Mouse (Mus musculus): ENCODE data around the gene Esr1. TPM values are rescaled to one million over a fixed set of nuclear protein-coding genes. Genes with fewer than 3 reads are reported as not detected.

Esr1 gene
- polyA plus RNA-seq (2011; ENCODE audit: insufficient read depth, insufficient read length, low read depth, missing spikeins) = 0.43 TPM in 1 of 2 replicates, not detected in the other

GRCm38 (mm10) chr10:4611386-4612155 lies at the start of gene Esr1:
Gene Esr1, plus strand, starts transcription at chr10:4611593.
- Histone ChIP-seq H3K9me3 (replicated peaks; ENCODE audit: control insufficient read depth, insufficient read depth, low read length, poor library complexity, severe bottlenecking) (no peaks in the 10 kb centered on the region), H3K36me3 (ENCODE audit: control insufficient read depth, insufficient read depth, low read length, poor library complexity, severe bottlenecking) (no peaks in the 10 kb centered on the region), H3K27me3 (ENCODE audit: control insufficient read depth, insufficient read depth, low read length, poor library complexity, severe bottlenecking) (no peaks in the 10 kb centered on the region; the same call in 1 of the 2 replicates), H3K27ac (ENCODE audit: insufficient read depth, low read length) (no peak within 1 kb of the TSS), H3K9ac (ENCODE audit: low read depth, poor library complexity, severe bottlenecking) (no peak within 1 kb of the TSS), H3K4me3 (ENCODE audit: low read depth, low read length) (no peak within 1 kb of the TSS), H3K4me1 (ENCODE audit: control insufficient read depth, insufficient read depth, low read length) (no peaks in the 10 kb centered on the region)
- no peak for TF ChIP-seq EP300 (IDR thresholded peaks at IDR 0.05; ENCODE audit: insufficient read depth, low read depth, low read length)
- no peak for TF ChIP-seq CTCF (IDR thresholded peaks at IDR 0.05; ENCODE audit: low read depth, low read length)
- TF ChIP-seq POLR2A (IDR thresholded peaks at IDR 0.05; ENCODE audit: insufficient read depth, low read length) = no peak

- H3K9ac ChIP-seq (ENCODE audit: low read depth, poor library complexity, severe bottlenecking) = no peak overlapping the region
These were observed 46.2 kb upstream of the Esr1 start for GRCm38 (mm10) chr10:4565148-4565547.

GRCm38 (mm10) chr10:4570778-4571177 lies 40.6 kb upstream of the Esr1 start:
- no peak for TF ChIP-seq POLR2A (IDR thresholded peaks at IDR 0.05; ENCODE audit: insufficient read depth, low read length)
- no peak for TF ChIP-seq CTCF (IDR thresholded peaks at IDR 0.05; ENCODE audit: low read depth, low read length)
- no peak for TF ChIP-seq EP300 (IDR thresholded peaks at IDR 0.05; ENCODE audit: insufficient read depth, low read depth, low read length)
- H3K4me1 ChIP-seq (ENCODE audit: control insufficient read depth, insufficient read depth, low read length) = no peaks in the 10 kb centered on the region
- H3K9me3 ChIP-seq (replicated peaks; ENCODE audit: control insufficient read depth, insufficient read depth, low read length, poor library complexity, severe bottlenecking) = no peaks in the 10 kb centered on the region; the same call in 1 of the 2 replicates
- H3K4me3 ChIP-seq (ENCODE audit: low read depth, low read length) = no peak overlapping the region
- H3K27ac ChIP-seq (ENCODE audit: insufficient read depth, low read length) = no peak overlapping the region
- H3K27me3 ChIP-seq (ENCODE audit: control insufficient read depth, insufficient read depth, low read length, poor library complexity, severe bottlenecking) = no peaks in the 10 kb centered on the region
- no peak overlapping the region for H3K9ac ChIP-seq (ENCODE audit: low read depth, poor library complexity, severe bottlenecking)
- H3K36me3 ChIP-seq (ENCODE audit: control insufficient read depth, insufficient read depth, low read length, poor library complexity, severe bottlenecking) = no peaks in the 10 kb centered on the region

More at GRCm38 (mm10) chr10:4565148-4565547, 46.2 kb upstream of the Esr1 start:
- TF ChIP-seq EP300 (IDR thresholded peaks at IDR 0.05; ENCODE audit: insufficient read depth, low read depth, low read length) (no peak), POLR2A (IDR thresholded peaks at IDR 0.05; ENCODE audit: insufficient read depth, low read length) (no peak), CTCF (IDR thresholded peaks at IDR 0.05; ENCODE audit: low read depth, low read length) (no peak)
- Histone ChIP-seq H3K4me1 (ENCODE audit: control insufficient read depth, insufficient read depth, low read length) (no peaks in the 10 kb centered on the region), H3K4me3 (ENCODE audit: low read depth, low read length) (no peak overlapping the region), H3K36me3 (ENCODE audit: control insufficient read depth, insufficient read depth, low read length, poor library complexity, severe bottlenecking) (no peaks in the 10 kb centered on the region), H3K9me3 (replicated peaks; ENCODE audit: control insufficient read depth, insufficient read depth, low read length, poor library complexity, severe bottlenecking) (no peaks in the 10 kb centered on the region; the same call in 1 of the 2 replicates), H3K27me3 (ENCODE audit: control insufficient read depth, insufficient read depth, low read length, poor library complexity, severe bottlenecking) (no peaks in the 10 kb centered on the region), H3K27ac (ENCODE audit: insufficient read depth, low read length) (no peak overlapping the region)

- TF ChIP-seq POLR2A (IDR thresholded peaks at IDR 0.05; ENCODE audit: insufficient read depth, low read length) (no peak), EP300 (IDR thresholded peaks at IDR 0.05; ENCODE audit: insufficient read depth, low read depth, low read length) (no peak), CTCF (IDR thresholded peaks at IDR 0.05; ENCODE audit: low read depth, low read length) (no peak)
- Histone ChIP-seq H3K4me3 (ENCODE audit: low read depth, low read length) (no peak overlapping the region), H3K9me3 (replicated peaks; ENCODE audit: control insufficient read depth, insufficient read depth, low read length, poor library complexity, severe bottlenecking) (no peaks in the 10 kb centered on the region), H3K36me3 (ENCODE audit: control insufficient read depth, insufficient read depth, low read length, poor library complexity, severe bottlenecking) (no peaks in the 10 kb centered on the region), H3K27me3 (ENCODE audit: control insufficient read depth, insufficient read depth, low read length, poor library complexity, severe bottlenecking) (no peaks in the 10 kb centered on the region), H3K9ac (ENCODE audit: low read depth, poor library complexity, severe bottlenecking) (no peak overlapping the region), H3K4me1 (ENCODE audit: control insufficient read depth, insufficient read depth, low read length) (no peaks in the 10 kb centered on the region), H3K27ac (ENCODE audit: insufficient read depth, low read length) (no peak overlapping the region)
These were observed 40.1 kb upstream of the Esr1 start for GRCm38 (mm10) chr10:4571304-4571703.

GRCm38 (mm10) chr10:4581905-4582304 lies 29.5 kb upstream of the Esr1 start:
- TF ChIP-seq EP300 (IDR thresholded peaks at IDR 0.05; ENCODE audit: insufficient read depth, low read depth, low read length) = no peak
- TF ChIP-seq CTCF (IDR thresholded peaks at IDR 0.05; ENCODE audit: low read depth, low read length) = no peak
- TF ChIP-seq POLR2A (IDR thresholded peaks at IDR 0.05; ENCODE audit: insufficient read depth, low read length) = no peak
- no peak overlapping the region for H3K9ac ChIP-seq (ENCODE audit: low read depth, poor library complexity, severe bottlenecking)
- peaks cover 4% of the 10 kb centered on the region; the same call in 1 of the 2 replicates for H3K9me3 ChIP-seq (replicated peaks; ENCODE audit: control insufficient read depth, insufficient read depth, low read length, poor library complexity, severe bottlenecking)
- H3K27me3 ChIP-seq (ENCODE audit: control insufficient read depth, insufficient read depth, low read length, poor library complexity, severe bottlenecking) = no peaks in the 10 kb centered on the region
- no peaks in the 10 kb centered on the region for H3K36me3 ChIP-seq (ENCODE audit: control insufficient read depth, insufficient read depth, low read length, poor library complexity, severe bottlenecking)
- no peaks in the 10 kb centered on the region for H3K4me1 ChIP-seq (ENCODE audit: control insufficient read depth, insufficient read depth, low read length)
- no peak overlapping the region for H3K4me3 ChIP-seq (ENCODE audit: low read depth, low read length)
- H3K27ac ChIP-seq (ENCODE audit: insufficient read depth, low read length) = no peak overlapping the region

- no peaks in the 10 kb centered on the region for H3K27me3 ChIP-seq (ENCODE audit: control insufficient read depth, insufficient read depth, low read length, poor library complexity, severe bottlenecking)
These were observed 24.7 kb upstream of the Esr1 start for GRCm38 (mm10) chr10:4586691-4587090.

More at GRCm38 (mm10) chr10:4586691-4587090, 24.7 kb upstream of the Esr1 start:
- no peak overlapping the region for H3K9ac ChIP-seq (ENCODE audit: low read depth, poor library complexity, severe bottlenecking)
- peaks cover 4% of the 10 kb centered on the region; the same call in 1 of the 2 replicates for H3K9me3 ChIP-seq (replicated peaks; ENCODE audit: control insufficient read depth, insufficient read depth, low read length, poor library complexity, severe bottlenecking)
- TF ChIP-seq EP300 (IDR thresholded peaks at IDR 0.05; ENCODE audit: insufficient read depth, low read depth, low read length) (no peak), CTCF (IDR thresholded peaks at IDR 0.05; ENCODE audit: low read depth, low read length) (no peak), POLR2A (IDR thresholded peaks at IDR 0.05; ENCODE audit: insufficient read depth, low read length) (no peak)
- no peaks in the 10 kb centered on the region for H3K36me3 ChIP-seq (ENCODE audit: control insufficient read depth, insufficient read depth, low read length, poor library complexity, severe bottlenecking)
- H3K4me3 ChIP-seq (ENCODE audit: low read depth, low read length) = no peak overlapping the region
- H3K27ac ChIP-seq (ENCODE audit: insufficient read depth, low read length) = no peak overlapping the region
- H3K4me1 ChIP-seq (ENCODE audit: control insufficient read depth, insufficient read depth, low read length) = no peaks in the 10 kb centered on the region
